Mouse (Mus musculus) intestine, postnatal 0 days (tissue): ENCODE measurements around the gene Taf12. TPM values are rescaled to one million over a fixed set of nuclear protein-coding genes. Genes with fewer than 3 reads are reported as not detected.
A peak's percentile ranks its signal among the peaks of the same experiment; 100 is the strongest.
"Not testable (repeated sequence)": the region's sequence is repeated elsewhere in the genome, so short reads cannot be mapped to it uniquely, and the experiment has no call there.

Experiments
- ATAC-seq: fragments of 200-750 bp; cut with Nextera tagmentation; 2 replicates; pipeline ENCODE4 v1.8.0; 2017; ENCODE audit warnings: mild to moderate bottlenecking, moderate TSS enrichment, moderate library complexity
- H3K27ac ChIP-seq: fragments of 300-500 bp; sonication (generic); 2 replicates; pipeline ENCODE4 v1.5.1; 2014; ENCODE audit warnings: mild to moderate bottlenecking, low read depth, low read length, moderate library complexity
- H3K27me3 ChIP-seq: fragments of 300-500 bp; sonication (generic); replicated peaks from 2 replicates; pipeline ENCODE4 v1.6.1; 2014; ENCODE audit warnings: low read length, mixed read lengths; ENCODE audit not compliant: control insufficient read depth, insufficient read depth
- H3K36me3 ChIP-seq: fragments of 300-500 bp; sonication (generic); 2 replicates; pipeline ENCODE4 v1.6.1; 2014; ENCODE audit warnings: mild to moderate bottlenecking, moderate library complexity; ENCODE audit not compliant: control insufficient read depth, insufficient read depth
- H3K4me1 ChIP-seq: fragments of 300-500 bp; sonication (generic); replicated peaks from 2 replicates; pipeline ENCODE4 v1.6.1; 2014; ENCODE audit warnings: antibody characterized with exemption, low read length, mixed read lengths; ENCODE audit not compliant: control insufficient read depth, insufficient read depth
- H3K4me2 ChIP-seq: fragments of 300-500 bp; sonication (generic); replicated peaks from 2 replicates; pipeline ENCODE4 v1.6.1; 2014; ENCODE audit warnings: low read depth, mild to moderate bottlenecking, moderate library complexity
- H3K4me3 ChIP-seq: fragments of 300-500 bp; sonication (generic); 2 replicates; pipeline ENCODE4 v1.5.1; 2014; ENCODE audit warnings: low read depth, low read length
- H3K9ac ChIP-seq: fragments of 300-500 bp; sonication (generic); 2 replicates; pipeline ENCODE4 v1.6.1; 2014; ENCODE audit warnings: mild to moderate bottlenecking, low read depth, low read length
- H3K9me3 ChIP-seq: fragments of 300-500 bp; sonication (generic); 2 replicates; pipeline ENCODE4 v1.6.1; 2016; ENCODE audit warnings: mixed run types; ENCODE audit not compliant: control insufficient read depth
- CTCF ChIP-seq: sonication (generic); IDR thresholded peaks from 2 replicates; pipeline ENCODE4 v1.5.1; 2016; ENCODE audit warnings: low read depth, mild to moderate bottlenecking, control low read depth, antibody characterized with exemption, moderate library complexity
- WGBS: fragments of 180-500 bp; shearing (Covaris S2); extraction: QIAGEN DNeasy Blood & Tissue Kit; methylation state at CpG from one replicate; pipeline ENCODE4 v1.1.7; 2014; 5-methylcytosine and 5-hydroxymethylcytosine counted together
- polyA plus RNA-seq: library from polyadenylated mRNA; unstranded; fragments of >200 nt; fragmentation: Nextera tagmentation; extraction: Ambion mirVana; gene quantifications from 2 replicates; pipeline ENCODE4 v1.2.1, GENCODE M21; 2015

Taf12 gene
- polyA plus RNA-seq, 1 experiment from 2014 or later = 43.2 TPM

DNA sequence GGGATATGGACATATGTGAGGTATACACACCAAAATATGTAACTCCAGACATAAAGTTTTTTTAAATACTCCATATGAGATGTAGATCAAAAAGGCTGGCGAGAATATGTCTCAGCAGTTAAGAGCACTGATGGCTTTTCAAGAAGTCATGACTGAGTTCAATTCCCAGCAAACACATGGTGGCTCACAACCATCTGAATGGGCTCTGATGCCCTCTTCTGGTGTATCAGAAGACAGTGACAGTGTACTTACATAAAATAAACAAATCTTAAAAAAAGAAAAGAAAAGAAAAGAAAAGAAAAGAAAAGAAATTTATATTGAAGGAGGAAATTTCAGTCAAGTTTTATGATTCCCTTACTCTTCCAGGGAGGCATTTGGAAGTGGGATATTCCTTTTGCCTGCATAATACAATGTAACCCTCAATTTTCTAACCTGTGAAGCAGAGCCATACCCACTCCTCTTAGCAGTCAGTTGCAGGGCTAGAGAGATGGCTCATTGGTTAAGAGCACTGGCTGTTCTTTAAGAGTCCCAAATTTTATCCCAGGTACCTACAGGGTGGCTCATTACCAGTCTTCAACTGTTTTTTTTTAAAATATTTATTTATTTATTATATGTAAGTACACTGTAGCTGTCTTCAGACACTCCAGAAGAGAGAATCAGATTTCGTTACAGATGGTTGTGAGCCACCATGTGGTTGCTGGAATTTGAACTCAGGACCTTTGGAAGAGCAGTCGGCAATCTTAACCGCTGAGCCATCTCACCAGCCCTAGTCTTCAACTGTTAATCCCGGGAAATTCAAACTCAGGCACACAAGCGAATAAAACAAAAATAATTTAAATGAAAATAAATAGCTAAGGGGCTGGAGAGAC lies 5.1 kb upstream of the Taf12 start:
- Histone ChIP-seq H3K9ac (no peak overlapping the region), H3K4me2 (peak overlapping the region; percentile 61; the same call in 1 of the 2 replicates), H3K36me3 (no peaks in the 10 kb centered on the region), H3K9me3 (no peaks in the 10 kb centered on the region), H3K4me1 (no peaks in the 10 kb centered on the region), H3K27ac (peak overlapping the region; percentile 97), H3K27me3 (no peaks in the 10 kb centered on the region), H3K4me3 (no peak overlapping the region)
- TF ChIP-seq CTCF = peak; percentile 67
- ATAC-seq = no peak
- WGBS = 8% methylated on average over 6 of the region's 6 CpGs

DNA sequence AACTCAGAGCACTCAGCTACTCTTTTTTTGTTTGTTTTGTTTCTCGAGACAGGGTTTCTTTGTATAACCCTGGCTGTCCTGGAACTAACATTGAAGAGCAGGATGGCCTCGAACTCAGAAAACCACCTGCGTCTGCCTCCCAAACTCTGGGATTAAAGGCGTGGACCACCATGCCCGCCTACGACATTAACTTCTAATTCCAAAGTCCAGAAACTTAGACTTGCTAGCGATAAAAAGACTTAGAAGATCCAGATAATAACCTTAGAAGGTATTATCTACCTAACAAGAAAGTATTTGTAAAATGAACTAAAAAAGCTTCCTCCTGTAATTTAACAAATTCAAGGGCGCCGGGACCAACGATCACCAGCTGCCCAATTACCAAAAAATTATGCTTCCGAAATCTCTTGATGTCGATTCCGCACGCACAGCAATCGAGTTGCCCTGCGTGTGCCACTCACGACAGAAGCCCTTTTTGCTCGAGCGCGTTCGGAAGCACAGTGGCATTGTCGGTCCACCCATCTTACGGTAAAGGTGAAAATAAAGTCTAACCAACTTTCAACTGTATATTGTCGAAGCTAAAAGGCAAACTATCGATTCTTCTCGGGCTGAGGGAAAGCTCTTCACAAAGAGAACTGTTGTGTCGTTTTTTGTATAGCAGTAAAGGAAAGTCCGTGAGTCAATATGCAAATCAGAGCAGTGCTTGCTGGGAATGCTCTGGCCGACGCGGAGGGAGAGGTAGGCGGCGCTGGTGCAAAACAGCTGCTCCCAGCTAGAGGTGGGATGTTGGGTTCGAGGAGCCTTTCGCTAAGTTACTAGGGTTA lies 4.2 kb upstream of the Taf12 start:
- TF ChIP-seq CTCF = peak; percentile 81
- Histone ChIP-seq H3K4me1 (no peaks in the 10 kb centered on the region), H3K9me3 (no peaks in the 10 kb centered on the region), H3K36me3 (no peaks in the 10 kb centered on the region), H3K27ac (peak overlapping the region; percentile 97), H3K4me2 (peak overlapping the region; percentile 61), H3K4me3 (peak overlapping the region; percentile 30), H3K27me3 (no peaks in the 10 kb centered on the region), H3K9ac (peak overlapping the region; percentile 61)
- under 1% methylated on average over 35 of the region's 35 CpGs for WGBS
- peak; percentile 79 for ATAC-seq

DNA sequence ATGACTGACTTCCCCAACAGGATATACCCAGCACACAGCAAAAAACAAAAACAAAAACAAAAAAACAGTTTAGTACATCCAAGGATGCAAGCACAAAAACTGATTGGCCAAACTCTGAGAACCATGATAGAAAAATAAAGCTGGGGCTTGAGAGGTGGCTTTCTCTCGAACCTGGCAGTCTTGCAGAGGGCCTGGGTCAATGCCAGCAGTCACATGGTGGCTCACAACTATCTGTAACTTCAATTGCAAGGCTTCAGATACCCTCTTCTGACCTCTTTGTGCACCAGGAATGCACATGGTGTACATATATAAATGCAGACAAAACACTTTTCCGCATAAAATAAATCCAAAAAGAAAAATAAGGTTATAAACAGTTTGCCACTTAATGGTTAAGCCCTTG lies 1.0 kb upstream of the Taf12 start:
- 51% methylated on average over 2 of the region's 2 CpGs for WGBS
- Histone ChIP-seq H3K9me3 (no peaks in the 10 kb centered on the region), H3K4me3 (no peak overlapping the region), H3K27me3 (no peaks in the 10 kb centered on the region), H3K4me1 (0 out of 2 replicates have a peak, but pooled peaks cover 4% of the 10 kb centered on the region), H3K27ac (no peak overlapping the region), H3K36me3 (no peaks in the 10 kb centered on the region), H3K9ac (no peak overlapping the region), H3K4me2 (peak overlapping the region; percentile 84)
- TF ChIP-seq CTCF = no peak
- ATAC-seq = no peak

DNA sequence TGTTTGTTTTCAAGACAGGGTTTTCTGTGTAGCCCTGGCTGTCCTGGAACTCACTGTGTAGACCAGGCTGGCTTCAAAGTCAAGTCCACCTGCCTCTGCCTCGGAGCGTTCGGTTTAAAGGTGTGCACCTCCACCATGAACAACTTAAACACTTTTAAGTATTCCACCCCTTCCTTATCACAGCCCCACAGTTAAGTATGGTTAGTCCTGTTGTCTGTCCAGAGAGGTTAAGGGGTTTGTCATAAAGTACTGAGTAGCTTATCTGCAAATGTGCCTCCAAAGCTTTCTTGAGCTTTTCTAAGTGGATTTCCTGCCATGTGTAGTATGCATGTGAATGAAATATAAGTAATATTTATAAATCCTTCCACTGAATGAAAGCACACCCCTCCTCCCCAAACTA lies 1.8 kb downstream of the Taf12 start:
- H3K4me2 ChIP-seq = peak overlapping the region; percentile 84; the same call in 1 of the 2 replicates
- TF ChIP-seq CTCF = no peak
- H3K36me3 ChIP-seq = no peaks in the 10 kb centered on the region
- ATAC-seq = no peak
- H3K4me1 ChIP-seq = 0 out of 2 replicates have a peak, but pooled peaks cover 4% of the 10 kb centered on the region
- no peak overlapping the region for H3K4me3 ChIP-seq
- WGBS = 89% methylated on average over 3 of the region's 3 CpGs
- H3K9me3 ChIP-seq = no peaks in the 10 kb centered on the region
- no peaks in the 10 kb centered on the region for H3K27me3 ChIP-seq
- H3K9ac ChIP-seq = no peak overlapping the region
- no peak overlapping the region for H3K27ac ChIP-seq

DNA sequence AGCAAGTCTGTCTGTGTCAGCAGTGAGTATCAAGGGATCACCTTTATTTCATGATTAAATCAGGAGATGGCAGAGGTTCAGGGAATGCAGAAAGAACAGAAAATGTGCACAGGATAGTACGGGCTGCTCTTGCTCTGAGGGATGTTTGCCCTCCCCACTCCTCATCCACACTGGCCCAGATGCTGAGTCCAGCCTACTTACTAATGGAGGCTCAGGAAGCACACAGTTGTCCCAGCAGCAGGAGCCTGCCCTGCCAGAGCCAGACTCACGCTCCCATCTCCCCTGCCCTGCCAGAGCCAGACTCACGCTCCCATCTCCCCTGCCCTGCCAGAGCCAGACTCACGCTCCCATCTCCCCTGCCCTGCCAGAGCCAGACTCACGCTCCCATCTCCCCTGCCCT lies 14.7 kb downstream of the Taf12 start:
- not testable (repeated sequence) for H3K4me1 ChIP-seq, ATAC-seq, H3K4me2 ChIP-seq, H3K27me3 ChIP-seq, H3K27ac ChIP-seq, H3K9ac ChIP-seq, H3K9me3 ChIP-seq, H3K4me3 ChIP-seq
- H3K36me3 ChIP-seq = peaks cover 45% of the 10 kb centered on the region
- 78% methylated on average over 2 of the region's 5 CpGs for WGBS

DNA sequence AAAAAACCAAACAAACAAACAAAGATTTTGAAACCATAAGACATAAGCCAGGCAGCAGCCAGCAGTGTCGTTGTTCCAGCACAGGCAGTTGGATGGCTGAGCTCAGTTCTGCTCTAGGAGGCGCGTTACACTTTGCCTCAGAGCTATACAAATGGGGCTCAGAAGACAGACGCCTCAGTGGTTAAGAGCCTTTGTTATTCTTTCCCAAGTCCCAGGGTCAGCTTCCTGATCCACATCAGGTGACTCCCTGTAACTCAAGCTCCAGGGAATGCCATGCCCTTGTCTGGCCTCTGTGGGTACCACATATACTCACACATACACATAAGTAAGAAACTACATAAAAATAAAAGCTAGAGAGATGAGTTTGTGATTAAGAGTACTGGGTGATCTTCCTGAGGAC lies 16.9 kb downstream of the Taf12 start:
- Histone ChIP-seq H3K4me1 (no peaks in the 10 kb centered on the region), H3K9me3 (no peaks in the 10 kb centered on the region), H3K9ac (no peak overlapping the region), H3K4me2 (no peak overlapping the region), H3K36me3 (peaks cover 29% of the 10 kb centered on the region), H3K27me3 (no peaks in the 10 kb centered on the region), H3K4me3 (no peak overlapping the region), H3K27ac (no peak overlapping the region)
- WGBS = 95% methylated on average over 4 of the region's 4 CpGs
- no peak for ATAC-seq
- no peak for TF ChIP-seq CTCF
